Mouse (Mus musculus) megakaryocyte, embryonic 14.5 days (primary cell): ENCODE measurements around the gene Dstn. TPM values are rescaled to one million over a fixed set of nuclear protein-coding genes. Genes with fewer than 3 reads are reported as not detected.

Experiments
- H3K27me3 ChIP-seq: replicated peaks from 2 replicates; pipeline ENCODE3; 2012; ENCODE audit warnings: inconsistent platforms
- H3K36me3 ChIP-seq: replicated peaks from 2 replicates; pipeline ENCODE3; 2012; ENCODE audit warnings: low read length, inconsistent platforms, mixed read lengths
- H3K4me1 ChIP-seq: 2 replicates; pipeline ENCODE4 v1.6.1; 2012; ENCODE audit warnings: inconsistent platforms
- H3K4me3 ChIP-seq: replicated peaks from 2 replicates; pipeline ENCODE3; 2012; ENCODE audit warnings: moderate library complexity, mild to moderate bottlenecking, inconsistent platforms
- H3K9me3 ChIP-seq: 2 replicates; pipeline ENCODE4 v1.6.1; 2012; ENCODE audit warnings: inconsistent platforms
- FLI1 ChIP-seq: IDR thresholded peaks from 2 replicates; pipeline ENCODE4 v1.6.1; 2012; ENCODE audit warnings: low read length, inconsistent platforms, mixed read lengths
- GATA1 ChIP-seq: IDR thresholded peaks from 3 replicates; pipeline ENCODE4 v1.6.1; 2012; ENCODE audit warnings: mixed read lengths, low read length, inconsistent platforms, borderline replicate concordance
- polyA plus RNA-seq: library from polyadenylated mRNA; stranded (reverse); fragments of >175 nt; gene quantifications from 2 replicates; pipeline ENCODE4 v1.2.3, GENCODE M21; 2012; ENCODE audit warnings: low replicate concordance; ENCODE audit not compliant: insufficient read depth

The Dstn gene
- polyA plus RNA-seq, 1 experiment: 18.3 TPM

- Histone ChIP-seq H3K4me3 (no peak overlapping the region), H3K4me1 (peaks cover 52% of the 10 kb centered on the region), H3K27me3 (no peaks in the 10 kb centered on the region), H3K36me3 (peaks cover 37% of the 10 kb centered on the region), H3K9me3 (no peaks in the 10 kb centered on the region)
- TF ChIP-seq FLI1 (no peak), GATA1 (no peak)
Measured at GRCm38 (mm10) chr2:143934439-143934838, 19.3 kb downstream of the Dstn start.

DNA sequence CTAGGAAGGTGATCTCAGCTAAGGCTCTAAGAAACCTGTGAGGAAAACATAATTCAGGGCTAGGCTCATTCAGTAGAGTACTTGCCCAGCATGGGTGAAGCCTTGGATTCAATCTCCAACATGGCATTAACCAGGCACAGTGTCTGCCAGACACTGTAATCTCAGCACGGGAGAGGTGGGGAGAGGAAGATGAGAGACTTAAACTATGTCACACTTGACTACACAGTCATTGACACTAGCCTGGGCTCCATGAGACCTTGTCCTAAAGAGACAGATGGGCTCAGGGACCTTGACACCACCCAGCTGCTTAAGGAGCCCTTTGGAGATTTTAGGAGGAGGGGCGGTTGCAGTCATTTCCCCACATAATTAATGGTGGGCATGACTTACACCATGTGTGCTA lies 22.7 kb downstream of the Dstn start:
- H3K27me3 ChIP-seq: no peaks in the 10 kb centered on the region
- no peaks in the 10 kb centered on the region for H3K9me3 ChIP-seq
- H3K4me1 ChIP-seq: peaks cover 34% of the 10 kb centered on the region
- H3K4me3 ChIP-seq: no peak overlapping the region
- no peak for TF ChIP-seq GATA1
- TF ChIP-seq FLI1: no peak
- peaks cover 64% of the 10 kb centered on the region for H3K36me3 ChIP-seq

GRCm38 (mm10) chr2:143940406-143940805 lies 25.3 kb downstream of the Dstn start:
- Histone ChIP-seq H3K4me3 (no peak overlapping the region), H3K9me3 (no peaks in the 10 kb centered on the region), H3K27me3 (no peaks in the 10 kb centered on the region), H3K36me3 (peaks cover 74% of the 10 kb centered on the region), H3K4me1 (peaks cover 27% of the 10 kb centered on the region)
- TF ChIP-seq GATA1 (no peak), FLI1 (no peak)

- Histone ChIP-seq H3K4me3 (no peak overlapping the region), H3K4me1 (peaks cover 26% of the 10 kb centered on the region), H3K27me3 (no peaks in the 10 kb centered on the region), H3K36me3 (peaks cover 97% of the 10 kb centered on the region), H3K9me3 (no peaks in the 10 kb centered on the region)
- TF ChIP-seq FLI1 (no peak), GATA1 (no peak)
Measured at GRCm38 (mm10) chr2:143944796-143945195, 29.7 kb downstream of the Dstn start.

DNA sequence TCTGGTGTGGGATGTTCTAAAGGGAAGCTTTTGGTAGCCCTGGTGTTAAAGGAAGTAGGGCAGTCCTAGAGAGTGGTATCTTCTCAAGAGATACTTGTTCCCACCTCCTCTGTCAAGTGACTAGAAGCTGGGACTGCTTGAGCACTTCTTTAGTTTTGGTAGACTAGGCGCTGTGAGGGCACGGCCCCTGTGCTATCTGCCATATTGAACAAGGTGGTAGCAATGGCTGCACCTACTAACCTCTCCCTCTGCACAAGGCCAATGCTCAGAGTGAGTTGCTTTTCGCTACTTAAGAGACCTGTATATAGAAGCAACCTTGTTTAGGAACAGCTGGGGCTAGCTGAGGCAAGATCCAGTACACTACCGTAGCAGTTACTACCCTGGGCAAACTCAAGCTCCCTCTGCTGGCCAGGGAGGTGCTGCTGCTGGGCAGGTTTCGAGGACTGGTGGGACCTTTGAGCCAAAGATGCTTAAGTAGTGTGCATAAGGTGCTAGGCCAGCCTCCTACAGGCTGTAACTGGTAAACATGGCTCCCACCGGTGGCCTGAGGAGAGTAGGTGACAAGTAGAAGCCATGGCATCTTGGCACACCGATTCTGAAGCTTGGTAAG lies 30.5 kb downstream of the Dstn start:
- Histone ChIP-seq H3K9me3 (no peaks in the 10 kb centered on the region), H3K4me3 (no peak overlapping the region), H3K4me1 (peaks cover 23% of the 10 kb centered on the region), H3K27me3 (no peaks in the 10 kb centered on the region), H3K36me3 (peaks cover 97% of the 10 kb centered on the region)
- TF ChIP-seq GATA1 (no peak), FLI1 (no peak)

DNA sequence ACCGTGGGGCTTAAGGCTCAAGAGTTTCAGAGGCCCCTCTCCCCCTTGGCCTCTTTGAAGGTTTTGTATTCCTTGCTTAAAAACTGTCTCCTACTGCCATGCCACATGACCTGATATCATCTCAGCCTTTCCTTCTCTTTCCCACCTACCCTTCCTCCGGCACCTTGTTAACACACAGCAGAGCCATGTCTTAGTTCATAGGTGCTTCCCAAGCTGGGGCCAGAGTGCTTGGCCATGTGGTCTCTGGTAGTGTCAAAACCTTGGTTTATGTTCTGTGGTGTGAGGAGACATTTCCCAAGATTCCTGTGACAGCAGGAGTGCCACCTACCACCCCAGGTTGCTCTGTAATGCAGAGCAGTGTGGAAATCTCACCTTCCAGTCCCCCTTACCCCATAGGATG lies 31.3 kb downstream of the Dstn start:
- peaks cover 97% of the 10 kb centered on the region for H3K36me3 ChIP-seq
- TF ChIP-seq GATA1 (no peak), FLI1 (no peak)
- H3K9me3 ChIP-seq: no peaks in the 10 kb centered on the region
- no peak overlapping the region for H3K4me3 ChIP-seq
- peaks cover 23% of the 10 kb centered on the region for H3K4me1 ChIP-seq
- no peaks in the 10 kb centered on the region for H3K27me3 ChIP-seq

- Histone ChIP-seq H3K27me3 (no peaks in the 10 kb centered on the region), H3K36me3 (peaks cover 100% of the 10 kb centered on the region), H3K9me3 (no peaks in the 10 kb centered on the region), H3K4me3 (no peak overlapping the region), H3K4me1 (peaks cover 35% of the 10 kb centered on the region)
- TF ChIP-seq GATA1 (no peak), FLI1 (no peak)
Measured at GRCm38 (mm10) chr2:143947981-143948380, 32.9 kb downstream of the Dstn start.

DNA sequence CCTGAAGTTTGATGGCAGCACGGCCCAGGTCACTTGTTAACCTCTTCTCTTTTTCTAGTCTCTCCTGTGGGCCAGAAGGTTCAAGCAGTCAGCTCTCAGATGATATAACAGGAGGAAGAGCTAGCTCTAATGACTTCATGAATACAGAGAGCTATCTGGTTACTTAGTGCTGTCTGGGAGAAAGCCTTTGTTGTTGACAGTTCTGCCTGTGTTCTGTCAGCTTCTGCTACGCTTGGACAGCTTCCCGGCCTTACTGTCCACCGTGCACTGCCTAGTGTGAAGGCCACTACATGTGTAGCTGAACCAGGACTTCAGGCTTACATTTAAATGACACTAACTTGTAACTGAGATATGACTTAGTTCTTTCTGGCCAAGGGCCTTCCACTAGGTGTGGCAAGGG lies 33.3 kb downstream of the Dstn start:
- no peaks in the 10 kb centered on the region for H3K27me3 ChIP-seq
- H3K36me3 ChIP-seq: peaks cover 100% of the 10 kb centered on the region

GRCm38 (mm10) chr2:143949217-143949616 lies 34.1 kb downstream of the Dstn start:
- no peak overlapping the region for H3K4me3 ChIP-seq
- no peak for TF ChIP-seq GATA1
- no peak for TF ChIP-seq FLI1
- H3K9me3 ChIP-seq: no peaks in the 10 kb centered on the region
- peaks cover 37% of the 10 kb centered on the region for H3K4me1 ChIP-seq
- H3K27me3 ChIP-seq: no peaks in the 10 kb centered on the region
- peaks cover 100% of the 10 kb centered on the region for H3K36me3 ChIP-seq

More for the DNA sequence above, 33.3 kb downstream of the Dstn start:
- Histone ChIP-seq H3K9me3 (no peaks in the 10 kb centered on the region), H3K4me3 (no peak overlapping the region), H3K4me1 (peaks cover 37% of the 10 kb centered on the region)
- TF ChIP-seq GATA1: no peak
- TF ChIP-seq FLI1: no peak

DNA sequence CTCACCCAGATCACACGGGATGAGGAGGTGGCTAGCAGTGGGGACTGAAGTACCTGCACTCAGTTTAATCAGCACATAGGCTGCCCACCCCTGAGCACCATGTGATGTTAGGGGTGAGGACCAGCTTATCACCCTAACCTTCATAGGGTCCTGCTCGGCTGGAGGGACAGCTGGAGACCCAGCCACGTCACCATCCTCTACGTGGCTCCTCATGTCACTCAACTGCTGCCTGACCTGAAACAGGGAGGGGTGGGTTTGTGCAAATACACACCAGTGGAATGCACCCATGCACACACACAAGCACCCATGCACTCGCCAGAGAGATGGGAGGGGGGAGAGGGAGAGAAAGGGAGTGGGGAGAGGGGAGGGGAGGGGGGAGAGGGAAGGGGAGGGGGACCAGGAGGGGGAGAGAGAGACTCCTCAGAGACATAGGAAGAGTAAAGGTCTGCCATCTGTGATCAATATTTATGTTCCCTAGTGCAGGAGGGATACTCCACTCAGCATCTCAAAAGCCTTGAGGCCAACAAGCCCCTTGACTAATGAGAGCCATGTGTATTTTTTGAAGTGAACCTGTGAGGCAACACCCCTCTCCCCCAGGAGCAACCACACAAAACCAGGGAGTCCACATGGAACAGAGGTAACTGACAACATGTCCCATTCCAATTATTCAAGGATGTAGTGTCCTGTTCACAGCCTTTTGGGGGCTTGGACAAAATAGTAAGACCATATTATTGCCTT lies 35.3 kb downstream of the Dstn start:
- Histone ChIP-seq H3K27me3 (no peaks in the 10 kb centered on the region), H3K9me3 (no peaks in the 10 kb centered on the region), H3K4me1 (peaks cover 33% of the 10 kb centered on the region), H3K4me3 (no peak overlapping the region), H3K36me3 (peaks cover 100% of the 10 kb centered on the region)
- TF ChIP-seq FLI1 (no peak), GATA1 (no peak)
